Mouse (Mus musculus): ENCODE results near the gene Aplp1.
"Not testable (repeated sequence)": the region's sequence is repeated elsewhere in the genome, so short reads cannot be mapped to it uniquely, and the experiment has no call there.

Aplp1 gene

DNA sequence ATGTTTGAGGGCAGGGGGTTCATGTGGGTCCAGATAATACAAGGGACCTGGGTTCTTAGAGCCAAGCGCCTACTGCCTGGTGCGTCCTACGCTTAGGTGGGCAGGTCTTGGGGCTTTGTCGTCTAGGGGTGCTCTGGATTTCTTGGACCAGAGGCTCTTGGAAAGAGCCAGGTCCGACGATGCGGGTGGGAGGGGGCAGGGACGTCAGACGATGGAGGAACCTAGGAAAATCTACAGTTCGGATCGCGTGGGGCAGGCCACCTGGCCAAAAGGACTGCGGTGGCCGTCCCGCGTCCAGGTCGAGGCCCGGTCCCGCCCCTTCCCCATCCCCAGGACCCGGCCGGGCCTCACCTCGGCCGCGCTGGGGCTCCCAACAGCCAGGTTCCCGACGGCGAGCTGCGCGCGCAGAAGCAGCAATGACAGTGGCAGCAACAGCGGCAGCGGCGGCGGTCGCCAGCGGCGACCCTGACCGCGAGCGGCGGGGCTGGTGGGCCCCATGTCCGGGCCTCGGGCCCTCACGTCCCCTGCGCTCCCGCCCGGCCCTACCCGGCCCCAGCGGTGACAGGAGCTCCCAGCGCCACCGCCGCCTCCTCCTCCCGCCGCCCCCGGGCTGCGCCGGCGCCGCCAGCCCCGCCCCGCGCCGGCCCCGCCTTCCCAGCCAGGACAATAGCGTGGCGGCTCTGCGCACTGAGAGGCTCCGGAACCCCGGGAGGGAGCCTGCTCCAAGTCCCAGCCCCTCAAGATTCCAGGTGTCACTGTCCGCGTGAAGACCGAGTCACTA, at the start of gene Aplp1:
TSS of gene Aplp1 (minus strand) at position 565 of the 781 bp plus-strand sequence.
- DNase-seq (ENCODE audit: low read depth, low spot score), result no peak

DNA sequence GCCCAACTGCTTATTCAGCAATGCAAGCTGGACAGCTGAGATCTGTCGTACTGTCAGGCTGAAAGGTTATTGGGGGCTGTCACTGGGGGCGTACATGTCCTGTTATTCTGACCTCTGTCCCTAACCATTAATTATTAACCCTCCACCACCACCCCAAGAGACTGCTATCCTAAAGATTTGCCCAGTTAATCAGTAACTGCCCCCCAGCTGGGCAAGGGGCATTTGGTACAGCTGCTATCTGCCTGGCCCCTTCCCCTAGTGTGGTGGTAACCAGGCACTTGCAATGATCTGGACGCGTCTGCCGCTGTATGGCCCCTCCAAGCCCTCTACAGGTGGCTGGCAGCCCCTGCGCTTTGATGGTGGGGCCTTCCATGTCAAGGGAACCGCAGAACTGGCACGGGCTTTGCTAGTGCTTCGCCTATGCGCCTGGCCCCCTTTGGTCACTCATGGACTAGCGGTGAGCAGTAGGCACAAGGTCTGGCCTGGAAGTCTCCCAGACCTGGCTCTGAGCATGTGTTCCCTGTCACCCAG, 48.1 kb upstream of the Aplp1 start, which contains the start of gene Prodh2:
TSS of gene Prodh2 (plus strand) at position 222 of the 531 bp plus-strand sequence.
- no peak for DNase-seq (ENCODE audit: low read depth, low spot score)

DNA sequence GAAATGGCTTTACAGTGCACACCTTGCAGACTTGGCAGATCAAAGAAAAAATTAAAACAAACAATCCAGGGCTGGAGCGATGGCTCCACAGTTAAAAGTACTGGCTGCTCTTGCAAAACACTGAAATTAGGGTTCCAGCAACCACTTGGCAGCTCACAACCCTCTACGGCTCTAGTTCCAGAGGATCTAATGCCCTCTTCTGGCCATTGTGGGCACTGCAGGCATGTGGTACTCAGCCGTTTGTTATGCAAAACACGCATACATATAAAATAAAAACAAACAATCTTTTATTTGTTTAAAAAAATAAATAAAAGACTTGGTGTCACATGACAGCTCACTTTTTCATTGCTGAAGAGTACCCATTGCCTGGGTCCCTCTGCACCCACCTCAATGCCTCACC, 47.4 kb upstream of the Aplp1 start:
- no peak for DNase-seq (ENCODE audit: low read depth, low spot score)

DNA sequence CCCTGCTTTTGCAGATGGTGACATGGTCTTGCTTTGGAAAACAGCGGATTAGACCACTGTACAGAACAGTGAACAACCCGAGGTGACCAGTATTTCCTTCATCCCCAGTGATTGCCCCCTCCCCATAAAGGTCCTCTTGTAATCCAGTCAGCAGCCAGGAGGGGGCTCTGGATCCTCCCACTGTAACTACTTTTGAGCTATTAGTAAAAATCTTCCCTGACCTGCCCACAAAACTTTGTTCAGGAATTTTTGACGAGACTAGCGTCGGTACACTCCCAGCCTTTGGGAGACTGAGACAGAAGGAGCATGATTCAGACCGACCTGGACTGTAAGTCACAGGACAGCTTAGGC, 45.6 kb upstream of the Aplp1 start:
- DNase-seq (ENCODE audit: low read depth, low spot score), result no peak

DNA sequence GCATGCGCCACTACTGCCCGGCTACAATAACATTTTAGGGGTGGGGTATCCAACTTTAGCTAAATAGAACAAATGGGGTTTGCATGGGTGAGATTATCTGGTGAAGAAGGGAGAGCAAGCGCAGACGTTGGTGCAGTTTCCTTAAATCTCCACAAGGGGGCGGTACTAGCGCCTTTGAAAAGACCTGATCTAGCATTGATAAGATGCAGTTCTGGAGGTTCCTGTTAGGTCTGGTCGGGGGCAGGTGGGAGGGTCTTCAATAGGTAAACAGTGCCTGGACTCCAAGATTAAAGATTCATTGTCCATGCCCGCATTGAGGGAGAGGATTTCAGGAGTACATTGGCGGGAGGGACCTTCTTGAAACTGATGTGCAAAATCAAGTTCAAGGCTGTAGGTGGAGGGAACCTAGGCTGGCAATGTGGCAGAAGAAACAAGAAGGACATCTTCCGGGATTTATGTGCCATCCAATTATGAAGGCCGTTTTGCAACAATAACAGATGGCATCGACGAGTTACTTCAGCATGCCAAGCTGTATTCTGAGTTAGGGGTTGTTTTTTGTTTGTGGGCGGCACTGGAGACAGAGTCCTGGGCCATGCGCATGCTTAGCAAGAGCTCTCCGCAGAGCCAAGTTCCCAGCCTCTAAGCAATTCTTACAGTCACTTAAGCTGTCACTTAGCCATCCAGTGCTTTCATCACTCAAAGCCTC, 45.1 kb upstream of the Aplp1 start:
- peak; percentile 35 for DNase-seq (ENCODE audit: low read depth, low spot score)

DNA sequence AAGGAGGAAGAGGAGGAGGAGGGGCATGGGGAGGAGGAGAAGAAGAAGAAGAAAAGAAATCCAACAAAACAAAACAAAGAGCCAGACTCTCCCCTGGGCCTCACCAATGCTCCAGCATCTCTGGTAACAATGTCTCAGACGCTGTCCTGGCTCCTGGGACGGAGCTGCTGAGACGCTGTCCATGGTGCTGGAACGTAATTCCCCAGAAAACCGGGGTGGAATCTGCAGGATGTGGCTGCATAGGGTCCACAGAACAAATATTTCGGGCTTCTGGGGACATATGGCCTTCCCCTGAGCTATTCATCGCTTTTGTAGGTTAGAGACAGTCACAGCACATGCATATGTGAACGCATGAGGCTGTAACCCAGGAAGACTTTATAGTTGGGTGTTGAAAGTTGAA, 38.9 kb upstream of the Aplp1 start:
- no peak for DNase-seq (ENCODE audit: low read depth, low spot score)

DNA sequence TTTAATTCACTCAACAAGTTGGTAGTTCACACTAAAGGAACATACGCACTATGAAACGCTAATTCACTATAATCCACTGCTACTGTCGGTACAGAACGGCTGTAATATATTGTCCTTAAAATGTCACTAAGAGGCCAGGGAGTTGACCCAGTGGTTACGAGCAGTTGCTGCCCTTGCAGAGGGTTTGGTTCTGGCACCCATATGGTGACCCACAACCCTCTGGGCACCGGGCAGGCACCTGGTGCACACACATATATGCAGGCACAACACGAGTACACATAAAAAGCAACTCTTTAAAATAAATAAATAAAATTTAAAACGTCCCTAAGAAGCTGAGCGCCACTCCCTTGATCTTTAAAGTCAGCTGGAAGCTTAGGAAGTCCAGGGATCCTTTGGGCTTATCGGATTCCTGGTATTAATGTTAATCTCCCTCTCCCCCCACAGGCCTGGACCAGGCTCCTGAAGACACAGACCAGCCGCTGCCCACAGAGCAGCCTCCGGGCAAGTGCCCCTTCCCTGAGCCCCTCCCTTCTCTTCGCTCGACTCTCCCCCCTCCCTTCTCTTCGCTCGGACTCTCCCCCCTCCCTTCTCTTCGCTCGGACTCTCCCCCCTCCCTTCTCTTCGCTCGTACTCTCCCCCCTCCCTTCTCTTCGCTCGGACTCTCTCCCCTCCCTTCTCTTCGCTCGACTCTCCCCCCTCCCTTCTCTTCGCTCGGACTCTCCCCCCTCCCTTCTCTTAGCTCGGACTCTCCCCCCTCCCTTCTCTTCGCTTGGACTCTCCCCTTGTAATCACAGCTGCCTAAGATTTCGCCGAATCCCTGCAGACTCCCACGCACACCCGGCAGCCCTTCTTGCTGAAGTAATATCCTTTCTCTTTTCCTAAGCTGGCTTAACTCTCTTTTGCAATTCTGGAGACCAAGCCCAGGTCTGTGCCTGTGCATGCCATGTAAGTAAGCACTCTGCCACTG, 32.4 kb upstream of the Aplp1 start:
- peak; percentile 84 for DNase-seq (ENCODE audit: low read depth, low spot score)

DNA sequence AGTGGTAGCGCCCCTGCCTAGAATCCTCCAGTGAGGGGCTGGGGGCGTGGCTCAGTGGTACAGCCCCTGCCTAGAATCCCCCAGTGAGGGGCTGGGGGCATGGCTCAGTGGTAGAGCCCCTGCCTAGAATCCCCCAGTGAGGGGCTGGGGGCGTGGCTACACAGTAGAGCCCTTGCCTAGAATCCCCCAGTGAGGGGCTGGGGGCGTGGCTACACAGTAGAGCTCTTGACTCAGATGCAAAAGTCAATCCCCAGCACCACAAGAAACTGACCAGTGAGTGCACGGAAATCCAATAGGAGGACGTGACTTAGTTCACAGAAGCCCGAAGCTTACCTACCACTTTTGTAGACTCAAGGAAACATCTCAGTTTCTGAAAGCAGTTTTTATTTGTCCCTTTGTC, 30.8 kb upstream of the Aplp1 start:
- DNase-seq (ENCODE audit: low read depth, low spot score), result not testable (repeated sequence)

DNA sequence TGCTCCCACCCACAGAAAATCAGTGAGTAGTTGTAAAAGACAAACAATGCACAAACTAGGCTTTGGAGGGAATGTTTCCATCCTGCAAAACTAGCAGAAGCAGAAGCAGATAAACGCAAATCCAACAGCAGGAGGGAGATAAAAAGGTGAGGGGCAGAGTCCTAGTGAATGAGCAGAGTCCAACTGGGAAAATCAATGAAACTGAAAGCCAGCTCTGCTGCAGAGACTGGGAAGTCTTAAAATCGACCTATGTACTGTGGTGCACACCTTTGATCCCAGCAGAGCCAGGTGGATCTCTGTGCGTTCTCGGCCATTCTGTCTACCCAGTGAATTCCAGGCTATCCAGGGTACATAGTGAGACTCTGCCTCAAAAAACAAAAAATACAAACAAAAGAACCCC, 29.7 kb upstream of the Aplp1 start:
- no peak for DNase-seq (ENCODE audit: low read depth, low spot score)

DNA sequence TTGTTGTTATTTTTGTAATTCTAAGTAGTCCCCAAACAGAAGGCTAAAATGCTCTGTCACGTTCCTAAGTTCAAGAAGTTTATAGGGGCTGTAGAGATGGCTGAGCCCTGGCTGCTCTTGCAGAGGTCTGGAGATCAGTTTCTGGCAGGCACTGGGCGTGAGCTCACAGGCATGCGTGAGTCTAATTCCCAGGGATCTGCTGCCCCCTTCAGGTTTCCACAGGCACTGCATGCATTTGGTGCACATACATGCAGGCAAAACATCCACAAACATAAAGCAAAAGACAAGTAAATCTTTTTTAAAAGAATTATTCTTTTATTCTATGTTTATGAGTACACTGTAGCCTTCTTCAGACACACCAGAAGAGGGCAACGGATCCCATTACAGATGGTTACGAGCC, 27.1 kb upstream of the Aplp1 start:
- no peak for DNase-seq (ENCODE audit: low read depth, low spot score)

DNA sequence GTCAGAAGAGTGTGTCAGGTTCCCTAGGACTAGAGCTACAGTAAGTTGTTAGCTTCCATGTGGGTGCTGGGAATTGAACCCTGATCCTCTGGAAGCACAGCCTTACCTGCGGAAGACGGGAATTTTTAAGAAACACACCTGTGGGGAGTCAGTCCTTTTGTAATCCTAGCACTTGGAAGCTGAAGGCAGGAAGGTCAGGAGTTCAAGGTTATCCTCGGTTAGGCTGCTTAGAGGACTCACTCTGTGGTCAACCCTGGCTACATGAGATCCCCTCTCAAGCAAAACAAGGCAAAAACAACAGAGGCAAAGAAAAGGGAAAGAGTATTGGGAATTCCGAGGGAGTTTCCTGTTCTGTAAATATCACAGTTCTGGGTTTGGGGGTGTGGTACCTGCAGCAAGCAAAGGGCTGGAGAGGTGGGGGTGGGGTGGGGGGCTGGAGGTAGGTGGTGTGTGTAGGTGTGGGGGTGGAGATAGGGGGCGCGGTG, 19.5 kb upstream of the Aplp1 start:
- no peak for DNase-seq (ENCODE audit: low read depth, low spot score)

DNA sequence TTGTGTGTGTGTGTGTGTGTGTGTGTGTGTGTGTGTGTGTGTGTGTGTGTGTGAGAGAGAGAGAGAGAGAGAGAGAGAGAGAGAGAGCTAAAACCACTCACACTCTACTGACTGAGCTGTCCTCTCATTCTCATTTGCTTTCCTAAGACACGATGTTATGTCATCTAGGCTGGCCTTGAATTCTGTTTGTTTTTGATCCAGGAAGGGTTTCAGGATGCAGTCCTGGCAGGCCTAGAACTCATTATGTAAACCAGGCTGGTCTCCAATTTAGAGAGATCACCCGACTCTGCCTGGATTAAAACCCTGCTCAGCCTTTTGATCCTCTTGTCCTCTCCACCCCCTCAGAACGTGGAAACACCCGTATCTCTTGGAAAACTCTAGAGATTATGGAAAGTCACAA, 18.7 kb upstream of the Aplp1 start:
- DNase-seq (ENCODE audit: low read depth, low spot score), result no peak

DNA sequence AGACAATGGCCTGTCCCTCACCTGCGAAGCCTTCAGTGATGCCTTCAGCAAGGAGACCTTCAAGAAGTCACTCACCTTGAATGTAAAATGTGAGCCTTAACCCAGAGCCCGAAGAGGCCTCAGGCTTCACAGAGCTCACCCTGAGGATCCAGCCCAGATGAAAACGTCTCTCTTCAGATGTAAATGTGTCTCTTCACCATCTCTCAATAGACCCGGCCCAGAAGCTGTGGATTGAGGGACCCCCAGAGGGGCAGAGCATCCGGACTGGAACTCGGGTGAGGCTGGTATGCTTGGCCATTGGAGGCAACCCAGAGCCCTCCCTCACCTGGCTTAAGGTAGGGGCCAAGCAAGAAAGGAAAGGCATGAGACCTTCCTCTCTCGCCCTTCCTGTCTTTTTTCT, 18.2 kb upstream of the Aplp1 start:
- no peak for DNase-seq (ENCODE audit: low read depth, low spot score)

DNA sequence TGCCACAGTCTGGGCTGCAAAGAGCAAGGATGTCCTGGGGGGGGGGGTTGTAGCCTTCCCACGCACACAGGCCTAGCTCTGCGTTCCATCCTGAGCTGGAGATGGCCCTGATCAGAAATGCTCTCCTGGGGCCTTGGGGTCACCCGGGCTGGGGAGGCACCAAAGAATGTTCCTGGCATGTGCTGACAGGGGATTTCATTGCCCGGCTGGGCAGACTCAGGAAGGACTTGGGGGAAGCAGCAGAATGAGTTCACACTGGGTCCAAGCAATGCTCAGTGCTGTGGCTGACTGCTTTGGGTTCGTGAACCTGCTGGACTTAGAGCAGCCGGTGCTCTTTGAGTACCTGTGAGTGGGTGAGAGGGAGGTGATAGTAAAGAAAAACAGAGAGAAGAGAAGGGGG, 14.1 kb upstream of the Aplp1 start:
- no peak for DNase-seq (ENCODE audit: low read depth, low spot score)

DNA sequence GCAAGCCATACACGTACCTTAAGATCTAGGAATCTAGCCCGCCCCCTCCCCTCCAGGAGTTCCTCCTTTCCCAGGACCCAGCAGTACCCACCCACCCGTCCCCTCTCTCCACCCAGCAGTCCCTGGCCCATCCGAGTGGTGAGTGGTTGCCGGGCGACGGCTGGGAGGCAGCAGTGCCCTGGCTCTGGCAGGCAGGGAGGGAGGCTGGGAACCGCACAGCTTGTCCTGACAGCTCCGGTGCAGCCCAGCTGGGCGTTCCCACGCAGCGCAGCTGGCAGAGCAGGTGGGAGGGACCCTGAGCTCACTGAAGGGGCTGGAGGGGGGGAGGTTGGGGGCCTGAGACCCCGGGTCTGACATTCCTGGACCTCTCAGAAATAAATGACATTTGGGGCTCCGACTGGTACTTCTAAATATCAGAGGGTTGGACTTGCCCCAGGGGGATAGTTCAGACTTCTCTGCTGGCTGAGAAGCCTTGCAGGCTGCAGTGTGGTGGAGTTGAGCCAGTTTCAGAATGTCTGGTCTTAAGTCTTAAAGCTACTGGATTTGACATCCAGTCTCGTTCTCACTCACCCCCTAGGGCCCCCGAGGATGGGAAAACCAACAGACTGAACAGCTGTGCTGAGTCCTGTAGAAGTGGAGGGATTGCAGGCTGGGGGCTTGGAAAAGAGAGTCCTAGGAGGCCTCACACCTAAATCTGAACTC, 12.4 kb upstream of the Aplp1 start, which contains the start of the genes Kirrel2 and Nphs1:
TSS of gene Kirrel2 (minus strand) at position 62 of the 702 bp plus-strand sequence.
TSS of gene Nphs1 (plus strand) at position 687 of the 702 bp plus-strand sequence.
- DNase-seq (ENCODE audit: low read depth, low spot score), result no peak

DNA sequence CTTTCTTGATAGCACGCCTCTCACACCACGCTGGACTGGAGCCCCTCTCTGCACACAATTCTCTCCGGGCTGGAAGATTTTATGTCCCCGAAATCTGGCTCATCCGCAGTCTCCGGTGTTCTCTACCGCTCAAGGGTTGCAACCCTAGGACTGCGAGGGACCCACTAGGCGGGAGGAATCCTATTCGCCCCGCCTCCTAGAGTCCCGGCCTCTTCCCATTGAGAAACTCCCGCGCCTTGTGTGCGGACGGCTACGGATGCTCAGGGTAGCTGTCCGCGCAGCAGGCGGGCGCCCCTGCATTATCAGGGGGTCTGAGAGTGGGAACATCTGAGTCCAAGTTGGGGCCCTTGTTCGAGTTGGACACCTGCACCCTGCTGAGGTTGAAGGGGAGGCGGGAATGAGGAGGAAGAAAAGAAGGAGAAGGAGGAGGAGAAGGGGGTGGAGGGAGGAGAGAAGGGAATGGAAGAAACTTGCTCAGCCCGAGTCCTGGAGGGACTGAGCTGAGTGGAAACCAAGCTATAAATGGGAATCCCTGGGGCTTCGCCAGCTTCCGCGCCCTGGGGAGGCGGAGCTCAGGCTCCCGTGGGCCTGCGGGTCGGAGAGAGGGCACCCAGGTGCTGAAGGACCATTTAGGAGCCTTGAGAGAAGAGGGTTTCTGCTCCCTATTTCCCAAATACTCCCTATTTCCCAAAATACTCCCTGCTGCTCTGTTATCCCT, 11.7 kb upstream of the Aplp1 start:
- DNase-seq (ENCODE audit: low read depth, low spot score), result no peak

DNA sequence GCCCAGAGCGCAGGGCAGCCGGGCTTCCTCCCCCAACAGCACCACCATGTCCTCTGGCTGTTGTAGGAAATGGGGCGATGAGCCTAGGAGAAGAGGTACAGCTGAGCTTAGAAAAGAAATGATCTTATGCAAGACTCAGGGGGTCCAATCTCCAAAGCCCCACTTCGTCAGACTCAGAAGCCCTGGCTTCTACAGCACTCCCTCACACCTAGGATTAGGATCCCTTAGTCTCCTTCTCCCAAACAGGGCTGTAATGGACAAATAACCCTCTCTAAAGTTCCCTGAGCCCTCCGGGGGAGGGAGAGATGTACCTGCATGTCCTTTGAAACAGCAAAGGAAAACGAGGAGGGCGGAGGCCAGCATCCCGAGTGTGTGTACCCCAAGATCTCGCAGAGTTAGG, 11.2 kb upstream of the Aplp1 start:
- no peak for DNase-seq (ENCODE audit: low read depth, low spot score)

DNA sequence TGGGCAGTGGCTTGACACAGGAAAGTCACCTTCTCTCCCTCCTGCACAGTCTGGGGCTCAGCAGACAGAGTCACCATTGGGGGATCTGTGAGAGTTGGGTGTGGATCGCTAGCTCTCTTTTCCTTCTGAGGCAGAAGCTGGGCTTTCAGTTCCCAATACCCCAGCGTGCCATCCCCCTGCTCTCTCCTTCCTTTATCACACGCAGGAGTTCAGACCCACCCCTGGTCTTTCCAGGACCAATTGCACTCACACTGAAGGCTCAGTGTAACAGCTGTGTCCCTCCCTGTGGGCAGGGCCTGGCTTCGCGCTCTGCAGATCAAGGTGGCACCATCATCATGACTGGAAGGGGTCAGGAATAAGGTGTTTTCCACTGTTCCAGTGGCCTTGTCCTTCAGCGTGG, 8.9 kb upstream of the Aplp1 start:
- DNase-seq (ENCODE audit: low read depth, low spot score), result no peak

DNA sequence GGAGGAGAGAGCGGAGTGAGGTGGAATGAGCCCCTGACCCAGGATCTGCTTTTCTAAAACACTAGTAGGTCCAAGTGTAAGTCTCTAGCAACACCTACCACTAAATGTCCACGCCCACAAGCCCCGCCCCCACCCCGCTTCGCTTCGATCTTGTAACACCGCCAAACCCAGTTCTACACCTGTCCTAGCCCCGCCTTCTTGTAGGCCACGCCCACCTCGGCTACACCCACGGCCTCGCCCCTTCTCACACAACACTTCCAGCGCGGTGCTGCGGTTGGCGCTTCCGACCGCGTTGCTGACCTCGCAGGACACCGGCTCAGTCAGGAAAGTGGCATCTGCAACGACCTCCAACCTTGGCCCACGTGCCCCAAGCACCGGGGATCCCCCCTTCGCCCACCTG, 8.4 kb upstream of the Aplp1 start:
- no peak for DNase-seq (ENCODE audit: low read depth, low spot score)

DNA sequence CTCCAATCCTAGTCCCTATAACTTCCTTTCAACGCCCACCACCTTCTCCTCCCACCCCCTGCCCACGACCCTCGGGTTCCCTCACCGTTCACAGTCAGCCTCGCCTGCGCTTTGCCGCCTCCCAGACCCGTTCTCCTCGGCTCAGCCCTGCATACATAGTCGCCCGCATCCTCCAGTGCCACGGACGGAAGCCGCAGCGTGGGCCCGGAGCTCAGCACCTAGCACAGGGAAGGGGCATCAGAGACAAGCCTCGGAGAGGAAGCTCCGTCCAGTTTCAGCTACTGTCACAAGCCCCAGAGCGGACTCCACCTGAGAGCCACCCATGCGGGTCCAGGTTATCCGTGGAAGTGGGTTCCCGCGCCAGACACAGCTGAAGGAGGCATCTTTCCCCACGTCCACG, 8.0 kb upstream of the Aplp1 start:
- no peak for DNase-seq (ENCODE audit: low read depth, low spot score)

Measured in telencephalon, adult 2 months (tissue).